In the genomic region with DNA sequence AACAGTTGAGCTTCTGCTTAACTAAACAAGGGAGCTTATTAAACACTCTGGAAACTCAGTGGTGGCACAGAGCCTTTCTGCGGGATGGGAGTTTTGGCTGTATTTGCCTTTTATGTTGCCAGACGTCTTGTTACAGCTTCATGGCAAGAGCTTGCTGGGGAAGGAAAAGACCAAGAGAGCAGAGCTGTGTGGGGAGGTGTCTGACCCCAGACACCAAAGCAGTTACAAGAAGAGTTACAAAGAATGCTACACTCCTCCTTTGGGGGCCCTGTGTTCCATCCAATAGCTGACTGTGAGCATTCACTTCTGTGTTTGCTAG, we compare ENCODE assay signal across 25 mouse cellular contexts. TPM values are rescaled to one million over a fixed set of nuclear protein-coding genes. Genes with fewer than 3 reads are reported as not detected.
DNase-seq lines count a peak whose midpoint lies in the region; ATAC-seq and TF ChIP-seq lines count a peak whose summit lies in the region.
"Had no signal": no experiment of that assay in that cellular context is flagged by ENCODE, and none has a peak within 500 bp of the region (broad histone marks: within the 10 kb centered on the region; RNA-seq: fewer than 3 reads in every experiment).

No protein-coding gene starts in this region.

- 10% methylated on average over 2 of the region's 2 CpGs for WGBS in forebrain, embryonic 15.5 days
- WGBS in forebrain, embryonic 10.5 days, result 45% methylated on average over 2 of the region's 2 CpGs
- 34% methylated on average over 2 of the region's 2 CpGs for WGBS in hindbrain, postnatal 0 days
- 72% methylated on average over 2 of the region's 2 CpGs for WGBS in hindbrain, embryonic 11.5 days
- 18% methylated on average over 2 of the region's 2 CpGs for WGBS in midbrain, postnatal 0 days
- WGBS in midbrain, embryonic 14.5 days, result 18% methylated on average over 2 of the region's 2 CpGs
- WGBS in olfactory bulb, adult 2 months, result 14% methylated on average over 2 of the region's 2 CpGs

- no peak overlapping the region for H3K4me3 ChIP-seq in forebrain, embryonic 15.5 days
- no peak overlapping the region for H3K4me3 ChIP-seq in forebrain, embryonic 10.5 days
- H3K4me3 ChIP-seq in hindbrain, postnatal 0 days (ENCODE audit: low read length), result no peak overlapping the region
- H3K4me3 ChIP-seq in hindbrain, embryonic 11.5 days (ENCODE audit: low read depth, low read length), result no peak overlapping the region
- H3K4me3 ChIP-seq in midbrain, postnatal 0 days (ENCODE audit: low read depth, low read length), result no peak overlapping the region
- H3K4me3 ChIP-seq in midbrain, embryonic 14.5 days (replicated peaks; ENCODE audit: low read depth, low read length), result no peak overlapping the region
- H3K4me3 ChIP-seq in olfactory bulb, adult 2 months (ENCODE audit: insufficient read depth, low read depth, low read length), result no peak overlapping the region
- H3K4me3 ChIP-seq: embryonic facial prominence, embryonic 12.5 days; heart, embryonic 10.5 days had no signal

- H3K4me1 ChIP-seq in forebrain, embryonic 15.5 days, result peaks cover 17% of the 10 kb centered on the region
- H3K4me1 ChIP-seq in forebrain, embryonic 10.5 days, result no peaks in the 10 kb centered on the region
- peaks cover 5% of the 10 kb centered on the region; the same call in 1 of the 2 replicates for H3K4me1 ChIP-seq in hindbrain, postnatal 0 days (ENCODE audit: insufficient read depth, low read length)
- H3K4me1 ChIP-seq in hindbrain, embryonic 11.5 days (replicated peaks; ENCODE audit: control insufficient read depth, insufficient read depth, low read length), result no peaks in the 10 kb centered on the region
- H3K4me1 ChIP-seq in midbrain, postnatal 0 days (ENCODE audit: insufficient read depth, low read length), result 0 out of 2 replicates have a peak, but pooled peaks cover 6% of the 10 kb centered on the region
- H3K4me1 ChIP-seq in midbrain, embryonic 14.5 days (ENCODE audit: control insufficient read depth, insufficient read depth, low read length), result peaks cover 3% of the 10 kb centered on the region; the same call in 1 of the 2 replicates
- peaks cover 10% of the 10 kb centered on the region for H3K4me1 ChIP-seq in olfactory bulb, adult 2 months (ENCODE audit: control insufficient read depth, insufficient read depth, low read length)
- H3K4me1 ChIP-seq: embryonic facial prominence, embryonic 12.5 days; heart, embryonic 10.5 days had no signal

- DNase-seq in forebrain, embryonic 10.5 days (ENCODE audit: extremely low spot score, low spot score), result no peak
- DNase-seq in hindbrain, postnatal 0 days (ENCODE audit: low spot score), result peak; percentile 63
- no peak for DNase-seq in hindbrain, embryonic 11.5 days (ENCODE audit: low spot score)
- peak; percentile 73 for DNase-seq in midbrain, postnatal 0 days (ENCODE audit: low spot score)
- no peak for DNase-seq in midbrain, embryonic 14.5 days
- no peak for DNase-seq in cerebellum, adult 9-11 months
- DNase-seq: adrenal gland, adult 2 months; cerebellum, adult 11 months; gastrocnemius, postnatal 14 days; kidney, adult 8-10 months; kidney, postnatal 25 days; layer of hippocampus, adult 9-11 months; lung, adult 18-20 months; lung, postnatal 36 days; right cerebral cortex, postnatal 25 days; thymus, adult 18-20 months had no signal

- no peak overlapping the region for H3K9ac ChIP-seq in forebrain, embryonic 15.5 days (replicated peaks)
- no peak overlapping the region for H3K9ac ChIP-seq in hindbrain, postnatal 0 days (replicated peaks; ENCODE audit: low read length)
- H3K9ac ChIP-seq in hindbrain, embryonic 11.5 days (ENCODE audit: low read depth, low read length), result no peak overlapping the region
- H3K9ac ChIP-seq in midbrain, postnatal 0 days (replicated peaks; ENCODE audit: low read length, poor library complexity, severe bottlenecking), result no peak overlapping the region
- H3K9ac ChIP-seq in midbrain, embryonic 14.5 days (replicated peaks; ENCODE audit: low read length), result no peak overlapping the region
- H3K9ac ChIP-seq: embryonic facial prominence, embryonic 12.5 days had no signal

- no peak overlapping the region for H3K4me2 ChIP-seq in forebrain, embryonic 15.5 days (replicated peaks)
- H3K4me2 ChIP-seq in hindbrain, postnatal 0 days (ENCODE audit: low read depth, low read length), result no peak overlapping the region
- no peak overlapping the region for H3K4me2 ChIP-seq in hindbrain, embryonic 11.5 days (replicated peaks; ENCODE audit: low read depth, low read length)
- no peak overlapping the region for H3K4me2 ChIP-seq in midbrain, postnatal 0 days (ENCODE audit: low read depth, low read length, poor library complexity, severe bottlenecking)
- H3K4me2 ChIP-seq in midbrain, embryonic 14.5 days (ENCODE audit: low read length), result no peak overlapping the region
- H3K4me2 ChIP-seq: embryonic facial prominence, embryonic 12.5 days; midbrain, embryonic 11.5 days had no signal

- no peaks in the 10 kb centered on the region for H3K36me3 ChIP-seq in forebrain, embryonic 15.5 days
- no peaks in the 10 kb centered on the region for H3K36me3 ChIP-seq in forebrain, embryonic 10.5 days (replicated peaks)
- H3K36me3 ChIP-seq in hindbrain, postnatal 0 days (ENCODE audit: insufficient read depth, low read length), result no peaks in the 10 kb centered on the region
- H3K36me3 ChIP-seq in hindbrain, embryonic 11.5 days (ENCODE audit: control insufficient read depth, insufficient read depth, low read length), result no peaks in the 10 kb centered on the region
- H3K36me3 ChIP-seq in midbrain, postnatal 0 days (ENCODE audit: insufficient read depth, low read length), result no peaks in the 10 kb centered on the region
- no peaks in the 10 kb centered on the region for H3K36me3 ChIP-seq in midbrain, embryonic 14.5 days (ENCODE audit: control insufficient read depth, insufficient read depth, low read length)
- H3K36me3 ChIP-seq: embryonic facial prominence, embryonic 12.5 days; heart, embryonic 10.5 days had no signal

- no peak overlapping the region for H3K27ac ChIP-seq in forebrain, embryonic 15.5 days (replicated peaks)
- H3K27ac ChIP-seq in forebrain, embryonic 10.5 days, result no peak overlapping the region
- peak overlapping the region; percentile 74 for H3K27ac ChIP-seq in hindbrain, postnatal 0 days
- no peak overlapping the region for H3K27ac ChIP-seq in hindbrain, embryonic 11.5 days (ENCODE audit: low read depth, low read length)
- H3K27ac ChIP-seq in midbrain, postnatal 0 days (ENCODE audit: low read depth, low read length), result no peak overlapping the region
- H3K27ac ChIP-seq in midbrain, embryonic 14.5 days (replicated peaks; ENCODE audit: low read depth, low read length), result no peak overlapping the region
- peak overlapping the region; percentile 48 for H3K27ac ChIP-seq in olfactory bulb, adult 2 months (ENCODE audit: insufficient read depth, low read depth, low read length)
- H3K27ac ChIP-seq: embryonic facial prominence, embryonic 12.5 days; heart, embryonic 10.5 days had no signal

- no peaks in the 10 kb centered on the region for H3K9me3 ChIP-seq in forebrain, embryonic 15.5 days
- 0 out of 2 replicates have a peak, but pooled peaks cover 2% of the 10 kb centered on the region for H3K9me3 ChIP-seq in forebrain, embryonic 10.5 days
- H3K9me3 ChIP-seq in hindbrain, postnatal 0 days (ENCODE audit: low read length), result no peaks in the 10 kb centered on the region
- no peaks in the 10 kb centered on the region for H3K9me3 ChIP-seq in hindbrain, embryonic 11.5 days (ENCODE audit: control insufficient read depth, low read length)
- H3K9me3 ChIP-seq in midbrain, postnatal 0 days (ENCODE audit: low read length), result no peaks in the 10 kb centered on the region
- H3K9me3 ChIP-seq in midbrain, embryonic 14.5 days (ENCODE audit: control insufficient read depth, low read length), result no peaks in the 10 kb centered on the region
- H3K9me3 ChIP-seq: embryonic facial prominence, embryonic 12.5 days; heart, embryonic 10.5 days had no signal

- peak; percentile 15; the same call in 1 of the 2 replicates for ATAC-seq in forebrain, embryonic 15.5 days (replicated peaks)
- peak; percentile 62 for ATAC-seq in hindbrain, postnatal 0 days
- no peak for ATAC-seq in hindbrain, embryonic 11.5 days (ENCODE audit: low FRiP score)
- ATAC-seq in midbrain, postnatal 0 days (ENCODE audit: low FRiP score), result no peak
- no peak for ATAC-seq in midbrain, embryonic 14.5 days (ENCODE audit: low FRiP score, low TSS enrichment)

- TF ChIP-seq POLR2A in olfactory bulb, adult 2 months (IDR thresholded peaks at IDR 0.05; ENCODE audit: insufficient read depth, low read depth, low read length), result no peak

- TF ChIP-seq CTCF in hindbrain, postnatal 0 days (IDR thresholded peaks at IDR 0.05; ENCODE audit: low read depth), result no peak
- TF ChIP-seq CTCF in midbrain, postnatal 0 days (IDR thresholded peaks at IDR 0.05), result no peak
- no peak for TF ChIP-seq CTCF in olfactory bulb, adult 2 months (IDR thresholded peaks at IDR 0.05; ENCODE audit: insufficient read depth, low read depth, low read length)

- H3K27me3 ChIP-seq in forebrain, embryonic 15.5 days, result no peaks in the 10 kb centered on the region
- H3K27me3 ChIP-seq in forebrain, embryonic 10.5 days (ENCODE audit: poor library complexity, severe bottlenecking), result no peaks in the 10 kb centered on the region
- H3K27me3 ChIP-seq in hindbrain, postnatal 0 days (ENCODE audit: insufficient read depth, low read length), result no peaks in the 10 kb centered on the region
- H3K27me3 ChIP-seq in hindbrain, embryonic 11.5 days (ENCODE audit: control insufficient read depth, insufficient read depth, low read length), result no peaks in the 10 kb centered on the region
- H3K27me3 ChIP-seq in midbrain, postnatal 0 days (ENCODE audit: insufficient read depth, low read length), result no peaks in the 10 kb centered on the region
- H3K27me3 ChIP-seq in midbrain, embryonic 14.5 days (ENCODE audit: control insufficient read depth, insufficient read depth, low read length), result no peaks in the 10 kb centered on the region
- H3K27me3 ChIP-seq: embryonic facial prominence, embryonic 12.5 days had no signal

RNA-seq across cellular contexts. Expression of a gene that starts 51.9 kb away (rescaled TPM):
- polyA plus RNA-seq in forebrain, embryonic 15.5 days (2015; fragmentation: Nextera tagmentation; extraction: Ambion mirVana), result 0.42 and 0.69 TPM in 2 replicates
- 0.16 and 0.33 TPM in 2 replicates for polyA plus RNA-seq in forebrain, embryonic 10.5 days (2016; fragmentation: Nextera tagmentation; extraction: Ambion mirVana)
- total RNA-seq in hindbrain, postnatal 0 days (2014; rRNA removed), result 0.07 and 0.31 TPM in 2 replicates
- polyA plus RNA-seq in hindbrain, postnatal 0 days (2015; fragmentation: Nextera tagmentation; extraction: Ambion mirVana), result 0.60 and 1.3 TPM in 2 replicates
- polyA plus RNA-seq in hindbrain, embryonic 11.5 days (2014; fragmentation: Nextera tagmentation; extraction: Ambion mirVana), result 0.36 and 0.45 TPM in 2 replicates
- total RNA-seq in midbrain, postnatal 0 days (2014; rRNA removed), result 0.24 and 0.55 TPM in 2 replicates
- 0.33 and 0.70 TPM in 2 replicates for polyA plus RNA-seq in midbrain, postnatal 0 days (2015; fragmentation: Nextera tagmentation; extraction: Ambion mirVana)
- 0.19 and 1.6 TPM in 2 replicates for polyA plus RNA-seq in midbrain, embryonic 14.5 days (2014; fragmentation: Nextera tagmentation; extraction: Ambion mirVana)
- polyA plus RNA-seq in olfactory bulb, adult 2 months (2012; ENCODE audit: insufficient read depth, insufficient read length, low replicate concordance, missing spikeins), result not detected in 2 replicates
- total RNA-seq: heart, postnatal 10 days had no signal

RNA-seq across cellular contexts. Expression of a gene that starts 53.1 kb away (rescaled TPM):
- polyA plus RNA-seq in forebrain, embryonic 15.5 days (2015; fragmentation: Nextera tagmentation; extraction: Ambion mirVana), result not detected in 2 replicates
- not detected in 2 replicates for polyA plus RNA-seq in forebrain, embryonic 10.5 days (2016; fragmentation: Nextera tagmentation; extraction: Ambion mirVana)
- 0.21 TPM in 1 of 2 replicates, not detected in the other for total RNA-seq in hindbrain, postnatal 0 days (2014; rRNA removed)
- 0.33 and 0.35 TPM in 2 replicates for polyA plus RNA-seq in hindbrain, postnatal 0 days (2015; fragmentation: Nextera tagmentation; extraction: Ambion mirVana)
- not detected in 2 replicates for polyA plus RNA-seq in hindbrain, embryonic 11.5 days (2014; fragmentation: Nextera tagmentation; extraction: Ambion mirVana)
- 0.05 TPM in 1 of 2 replicates, not detected in the other for total RNA-seq in midbrain, postnatal 0 days (2014; rRNA removed)
- 0.14 and 0.15 TPM in 2 replicates for polyA plus RNA-seq in midbrain, postnatal 0 days (2015; fragmentation: Nextera tagmentation; extraction: Ambion mirVana)
- 0.12 and 0.13 TPM in 2 replicates for polyA plus RNA-seq in midbrain, embryonic 14.5 days (2014; fragmentation: Nextera tagmentation; extraction: Ambion mirVana)
- polyA plus RNA-seq in olfactory bulb, adult 2 months (2012; ENCODE audit: insufficient read depth, insufficient read length, low replicate concordance, missing spikeins), result not detected in 2 replicates
- polyA plus RNA-seq: adrenal gland, adult 2 months; heart, embryonic 10.5 days; midbrain, embryonic 11.5 days had no signal

RNA-seq across cellular contexts. Expression of a gene that starts 55.4 kb away (rescaled TPM):
- polyA plus RNA-seq in forebrain, embryonic 15.5 days (2015; fragmentation: Nextera tagmentation; extraction: Ambion mirVana), result not detected in 2 replicates
- not detected in 2 replicates for polyA plus RNA-seq in forebrain, embryonic 10.5 days (2016; fragmentation: Nextera tagmentation; extraction: Ambion mirVana)
- not detected in 2 replicates for total RNA-seq in hindbrain, postnatal 0 days (2014; rRNA removed)
- not detected in 2 replicates for polyA plus RNA-seq in hindbrain, postnatal 0 days (2015; fragmentation: Nextera tagmentation; extraction: Ambion mirVana)
- not detected in 2 replicates for polyA plus RNA-seq in hindbrain, embryonic 11.5 days (2014; fragmentation: Nextera tagmentation; extraction: Ambion mirVana)
- total RNA-seq in midbrain, postnatal 0 days (2014; rRNA removed), result not detected in 2 replicates
- polyA plus RNA-seq in midbrain, postnatal 0 days (2015; fragmentation: Nextera tagmentation; extraction: Ambion mirVana), result 0.06 TPM in 1 of 2 replicates, not detected in the other
- polyA plus RNA-seq in midbrain, embryonic 14.5 days (2014; fragmentation: Nextera tagmentation; extraction: Ambion mirVana), result 0.12 TPM in 1 of 2 replicates, not detected in the other
- polyA plus RNA-seq in olfactory bulb, adult 2 months (2012; ENCODE audit: insufficient read depth, insufficient read length, low replicate concordance, missing spikeins), result not detected in 2 replicates
- total RNA-seq: adrenal gland, adult 2 months; common myeloid progenitor, adult 5-6 weeks; gastrocnemius, postnatal 14 days; heart, postnatal 10 days; liver, adult 2 months had no signal
- polyA plus RNA-seq: adrenal gland, adult 2 months; embryonic facial prominence, embryonic 12.5 days; heart, embryonic 10.5 days; liver, adult 2 months; midbrain, embryonic 11.5 days; urinary bladder, adult 2 months had no signal

Comparison
In these comparisons a context has a peak if more than half of its experiments do, and no peak if none do; other contexts are left out.
1. ATAC-seq: peak in forebrain, embryonic 15.5 days (single experiment) and hindbrain, postnatal 0 days (single experiment); none in hindbrain, embryonic 11.5 days (single experiment), midbrain, postnatal 0 days (single experiment) and midbrain, embryonic 14.5 days (single experiment).
2. H3K27ac ChIP-seq: peak in hindbrain, postnatal 0 days (single experiment) and olfactory bulb, adult 2 months (single experiment); none in forebrain, embryonic 15.5 days (single experiment), forebrain, embryonic 10.5 days (single experiment), hindbrain, embryonic 11.5 days (single experiment), midbrain, postnatal 0 days (single experiment) and midbrain, embryonic 14.5 days (single experiment).
3. DNase-seq: peak in hindbrain, postnatal 0 days (single experiment) and midbrain, postnatal 0 days (single experiment); none in forebrain, embryonic 10.5 days (single experiment), hindbrain, embryonic 11.5 days (single experiment), midbrain, embryonic 14.5 days (single experiment) and cerebellum, adult 9-11 months (single experiment).